Mouse (Mus musculus) thymus, postnatal 25 days (tissue): Measurements from ENCODE around the gene Vnn3.

Experiments used
- DNase-seq: peaks from one replicate; pipeline ENCODE4 v3.0.0; 2022

Gene Vnn3

DNA sequence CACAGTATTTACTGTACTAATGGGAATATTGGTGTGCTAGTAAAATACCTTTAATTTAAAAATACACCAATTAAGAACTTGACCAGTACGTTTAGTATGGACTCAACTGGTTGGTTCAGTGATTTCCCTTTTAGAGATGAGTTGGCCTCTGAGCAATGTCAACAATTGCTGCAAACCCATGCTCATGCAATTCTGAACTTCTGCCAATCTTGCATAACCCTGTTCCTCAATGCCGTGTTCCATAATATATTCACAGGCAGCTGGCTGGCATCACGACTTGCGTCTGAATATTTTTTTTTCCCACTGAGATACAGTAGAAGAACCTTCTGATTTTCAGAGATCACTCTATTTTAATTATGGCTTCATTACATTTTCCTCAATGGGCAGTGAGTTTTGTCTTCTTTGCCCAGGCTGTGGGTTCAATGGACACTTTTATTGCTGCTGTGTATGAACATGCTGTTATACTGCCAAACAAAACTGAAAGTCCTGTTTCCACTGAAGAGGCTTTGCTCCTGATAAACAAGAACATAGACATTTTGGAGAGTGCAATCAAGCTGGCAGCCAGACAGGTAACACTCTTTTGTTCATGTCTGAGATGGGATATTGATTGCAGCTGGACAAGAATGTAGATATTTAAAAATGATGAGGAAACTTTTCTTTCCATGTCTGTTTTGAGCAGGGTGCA lies at the start of gene Vnn3:
Vnn3 (plus strand) TSS at position 235 of the 685 bp plus-strand sequence.
- DNase-seq: no peak

DNA sequence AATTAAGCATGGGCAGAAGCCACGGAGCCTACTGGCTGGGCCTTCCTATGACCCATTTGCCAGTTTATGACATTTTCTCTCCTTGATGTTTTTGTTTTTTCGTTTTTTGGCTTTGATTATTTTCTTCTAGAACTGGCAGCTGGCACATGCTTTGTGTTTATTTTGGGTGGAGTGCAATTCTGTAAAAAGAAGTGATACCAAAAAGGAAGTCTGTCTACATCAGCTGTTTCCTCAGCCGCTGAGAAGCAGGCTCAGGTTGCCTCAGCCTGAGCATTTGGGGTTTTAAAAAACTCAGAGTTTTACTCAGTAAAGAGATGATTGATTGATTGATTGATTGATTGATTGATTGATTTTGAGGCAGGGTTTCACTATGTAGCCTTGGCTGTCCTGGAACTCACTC lies 48.4 kb upstream of the Vnn3 start:
- no peak for DNase-seq

DNA sequence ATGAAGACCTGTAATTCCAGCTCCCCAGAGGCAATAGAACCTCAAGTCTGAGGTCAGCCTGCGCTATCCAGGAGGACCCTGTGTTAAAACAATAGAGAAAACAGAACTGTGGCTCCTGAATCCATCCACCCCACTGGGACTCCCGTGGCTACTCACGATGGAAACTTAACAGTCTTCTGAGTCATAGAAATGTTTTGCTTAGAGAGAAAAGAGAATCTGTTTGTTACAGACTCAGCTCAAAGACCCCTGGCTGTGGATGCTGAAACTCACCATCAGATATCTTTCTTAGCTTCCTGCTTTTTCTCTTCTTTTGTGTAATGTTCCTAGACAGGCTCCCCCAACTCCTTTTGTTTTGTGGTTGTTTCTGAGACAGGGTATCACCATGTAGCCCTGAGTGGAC lies 46.6 kb upstream of the Vnn3 start:
- no peak for DNase-seq

DNA sequence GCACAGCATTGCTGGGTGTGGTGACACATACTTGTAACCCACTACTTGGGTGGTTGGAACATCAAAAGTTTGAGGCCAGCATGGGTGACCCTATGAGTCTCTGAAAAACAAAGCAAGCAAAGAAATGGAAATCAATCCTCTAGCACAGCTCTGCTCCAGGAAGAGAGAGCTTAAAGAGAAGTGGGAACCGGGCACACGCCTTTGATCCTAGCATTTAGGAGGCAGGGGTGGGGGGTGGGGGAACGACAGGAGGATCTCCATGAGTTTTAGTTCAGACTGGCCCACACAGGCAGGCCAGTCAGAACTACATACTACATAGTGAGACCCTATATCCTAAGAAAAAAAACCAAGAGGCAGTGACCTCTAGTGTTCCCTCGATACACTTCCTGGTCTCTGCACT lies 45.1 kb upstream of the Vnn3 start:
- no peak for DNase-seq

DNA sequence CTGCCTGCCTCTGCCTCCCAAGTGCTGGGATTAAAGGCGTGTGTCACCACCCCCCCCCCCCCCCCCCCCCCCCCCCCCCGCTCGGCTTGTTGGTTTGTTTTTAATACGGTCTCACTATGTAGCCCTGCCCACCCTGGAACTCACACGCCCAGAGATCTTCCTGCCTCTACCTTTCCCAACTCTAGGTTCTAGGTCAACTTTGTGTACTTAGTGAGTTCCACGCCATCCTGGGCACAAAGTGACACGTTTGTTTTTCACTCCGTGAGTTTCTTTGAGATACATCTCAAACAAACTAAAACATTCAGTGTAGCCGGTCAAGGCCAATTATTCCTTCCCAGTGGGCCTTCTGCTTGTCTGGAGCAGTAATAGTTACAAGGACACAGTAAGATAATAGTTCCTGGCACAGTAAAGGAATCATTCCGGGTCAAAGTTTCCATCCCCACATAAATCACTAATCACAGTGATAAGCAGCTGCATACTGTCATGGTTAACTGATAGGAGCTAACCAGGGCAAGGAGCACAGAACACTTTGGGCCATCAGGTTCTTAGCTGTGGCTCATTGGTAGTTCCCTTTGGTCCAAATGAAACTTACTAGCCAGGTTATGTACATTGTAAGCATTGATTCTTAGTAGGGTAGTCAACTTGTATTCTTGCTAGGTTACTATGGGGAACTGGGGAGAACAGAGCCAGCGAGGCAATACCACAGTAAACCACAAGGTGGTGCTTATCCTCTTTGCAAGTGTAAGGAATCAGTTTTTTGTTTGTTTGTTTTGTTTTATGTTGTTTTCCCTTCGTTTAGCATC lies 39.4 kb upstream of the Vnn3 start:
- peak; percentile 63 for DNase-seq

DNA sequence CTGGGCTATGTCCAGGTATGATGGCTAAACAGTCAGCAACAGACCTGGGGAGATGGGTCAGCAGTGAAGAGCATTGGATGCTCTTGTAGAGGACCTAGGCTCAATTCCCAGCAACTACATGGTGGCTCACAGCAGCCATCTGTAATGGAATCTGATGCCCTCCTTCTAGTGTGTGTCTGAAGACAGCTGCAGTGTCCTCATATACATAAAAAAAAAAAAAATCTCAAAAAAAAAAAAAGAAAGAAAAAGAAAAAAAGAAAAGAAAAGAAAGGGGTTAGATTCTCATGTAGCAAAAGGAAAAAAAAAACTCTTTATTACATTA lies 38.9 kb upstream of the Vnn3 start:
- no peak for DNase-seq

DNA sequence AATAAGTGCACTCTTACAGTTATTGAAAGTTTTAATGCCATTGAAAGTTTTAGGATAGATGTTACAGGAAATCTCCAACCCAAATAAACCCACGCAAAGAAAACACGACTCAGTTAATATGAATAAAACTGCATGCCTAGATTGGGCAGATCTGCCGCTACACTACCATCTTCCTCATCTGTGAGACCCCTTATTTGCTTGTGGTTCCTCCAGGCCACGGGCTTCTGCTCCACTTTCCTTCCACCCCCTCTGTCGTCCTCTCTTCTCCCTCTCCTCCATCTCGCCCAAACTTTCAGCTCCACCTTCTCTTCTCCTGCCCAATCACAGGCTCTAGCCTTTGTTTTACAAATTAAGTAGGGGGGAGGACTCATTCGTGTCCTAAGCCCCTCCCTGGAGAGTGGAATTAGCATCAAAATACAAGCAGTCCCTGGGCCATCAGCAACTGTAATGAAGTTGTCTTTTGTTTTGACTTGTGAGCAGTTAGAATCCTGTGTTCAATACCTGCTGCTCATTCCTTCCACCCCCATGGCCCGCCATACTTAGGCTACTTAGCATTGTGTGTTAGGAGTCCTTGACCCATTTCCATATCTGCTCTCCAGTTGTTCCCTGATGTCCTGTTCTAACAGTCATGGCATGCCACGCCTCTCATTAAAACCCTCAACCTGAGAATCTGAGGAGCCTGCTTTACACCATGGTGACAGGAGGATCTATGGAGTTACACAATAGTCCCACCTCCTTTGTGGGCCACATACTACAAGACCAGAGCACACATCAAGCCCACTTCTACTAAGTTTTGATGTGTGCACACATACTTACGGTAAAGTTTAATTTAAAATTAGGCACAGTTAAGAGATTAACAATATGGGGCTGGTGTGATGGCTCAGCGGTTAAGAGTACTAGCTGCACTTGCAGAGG lies 38.2 kb upstream of the Vnn3 start:
- no peak for DNase-seq

DNA sequence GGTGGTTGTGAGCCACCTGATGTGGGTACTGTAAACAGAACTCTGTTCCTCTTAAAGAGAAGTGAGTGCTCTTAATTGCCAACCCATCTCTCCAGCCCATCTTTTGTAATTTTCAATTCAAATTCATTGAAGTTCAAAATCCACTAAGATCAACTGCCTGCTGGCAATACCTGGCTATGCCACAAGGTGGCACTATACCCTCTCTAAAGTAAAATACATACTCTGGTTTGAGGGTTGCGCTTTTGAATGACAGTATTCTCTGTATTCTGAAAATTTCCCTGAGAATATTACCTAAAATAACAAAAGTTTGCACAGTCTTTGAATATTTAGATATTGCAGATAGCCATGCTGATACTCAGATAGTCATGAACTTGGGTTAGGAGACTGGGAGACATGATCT lies 36.1 kb upstream of the Vnn3 start:
- DNase-seq: peak; percentile 62

DNA sequence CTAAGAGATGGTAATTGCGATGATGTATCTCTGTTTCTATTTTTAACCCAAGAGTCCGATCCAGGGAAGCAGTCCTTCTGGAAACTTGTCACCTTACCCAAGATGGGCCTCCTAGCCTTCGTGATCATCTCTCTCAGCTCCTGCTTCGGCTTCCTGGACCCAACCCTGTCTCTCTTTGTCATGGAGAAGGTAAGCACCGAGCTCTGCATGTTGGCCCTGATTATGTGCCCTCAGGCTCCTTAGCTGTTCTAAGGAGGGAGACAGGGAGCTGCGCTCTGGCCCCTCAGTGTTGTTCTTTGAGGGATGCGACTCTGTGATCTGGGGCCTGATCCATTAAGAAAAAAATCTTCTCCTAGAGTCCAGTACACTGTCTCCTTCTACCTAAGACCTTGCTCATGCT lies 35.0 kb upstream of the Vnn3 start:
- DNase-seq: no peak

DNA sequence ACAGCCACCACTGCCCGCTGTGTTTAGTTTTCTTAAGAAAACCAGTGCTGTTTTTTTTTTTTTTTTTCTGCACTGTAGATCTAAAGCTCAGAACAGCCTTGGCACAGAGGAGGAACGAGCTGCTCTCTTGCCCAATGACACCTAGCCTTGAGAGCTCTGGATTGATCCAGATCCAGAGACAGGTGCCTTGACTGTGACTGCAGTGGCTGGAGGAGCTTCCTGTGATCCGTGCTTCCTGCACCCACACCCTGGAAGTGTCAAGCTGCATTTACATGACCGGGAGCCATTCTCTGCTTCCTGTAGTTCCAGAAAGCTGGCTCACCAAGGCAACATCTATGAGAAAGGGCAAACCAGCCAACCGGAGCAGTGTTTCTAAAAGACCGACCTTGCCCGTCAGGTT lies 24.7 kb upstream of the Vnn3 start:
- DNase-seq: no peak

DNA sequence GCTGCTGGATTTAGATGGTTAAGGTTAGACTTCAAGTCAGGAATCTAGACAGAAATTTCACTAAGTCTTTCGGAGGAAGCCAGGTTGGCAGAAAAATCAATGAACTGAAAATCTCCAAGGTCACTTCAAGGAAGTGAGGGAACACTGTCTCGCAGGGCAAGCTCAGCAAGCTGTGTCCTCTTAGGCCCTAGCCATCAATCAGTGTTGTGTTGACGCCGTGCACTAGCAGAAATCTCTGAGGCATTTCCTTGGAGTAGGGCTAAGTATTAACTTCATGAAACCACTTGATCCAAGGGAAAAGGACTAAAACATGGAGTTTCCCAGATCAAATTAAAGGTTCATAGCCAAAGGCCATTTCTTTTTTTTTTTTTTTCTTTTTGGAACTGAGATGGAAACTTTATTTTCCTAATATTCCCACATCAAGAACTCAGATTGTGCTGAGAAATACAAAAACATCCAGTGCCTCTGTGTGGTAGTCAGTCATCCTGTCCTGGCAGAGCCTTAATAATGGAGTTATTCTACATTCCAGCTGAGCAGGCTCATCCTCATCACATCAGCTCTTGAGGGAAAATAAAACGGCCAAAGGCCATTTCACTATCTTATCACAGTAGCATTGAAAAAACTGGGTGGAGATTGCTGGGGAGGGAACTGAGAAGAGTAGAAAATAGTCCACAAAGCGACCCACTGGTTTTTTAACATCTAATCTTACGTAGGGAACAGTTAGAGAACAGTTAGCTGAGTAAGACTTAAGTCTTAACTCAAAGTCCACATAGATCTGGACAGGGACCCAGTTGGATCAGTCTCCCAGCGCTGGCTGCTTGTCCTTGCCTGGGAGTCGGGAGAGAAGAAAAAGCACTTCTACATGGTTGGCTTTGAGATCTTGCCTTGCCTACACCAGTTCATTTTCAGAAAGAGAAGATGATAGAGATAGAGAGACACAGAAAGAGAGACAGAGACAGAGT lies 15.0 kb upstream of the Vnn3 start:
- no peak for DNase-seq

DNA sequence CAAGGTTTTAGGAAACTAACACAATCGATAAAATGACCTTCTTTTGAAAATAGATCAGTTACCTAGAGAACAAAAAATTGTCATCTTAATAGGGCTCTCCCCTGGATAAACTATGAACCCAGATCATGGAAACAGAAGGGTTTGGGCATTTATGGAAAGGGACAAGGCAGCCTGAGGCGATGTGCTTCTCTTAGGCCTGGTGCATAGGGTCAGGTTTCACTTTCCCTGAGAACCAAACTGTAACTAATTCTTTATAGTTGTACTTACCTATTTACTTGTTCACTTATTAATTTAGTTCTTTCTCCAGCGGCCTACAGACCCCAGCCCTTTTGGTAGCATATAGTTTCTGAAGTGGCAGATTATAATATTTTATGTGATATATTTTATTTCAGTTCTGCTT lies 14.1 kb upstream of the Vnn3 start:
- no peak for DNase-seq

DNA sequence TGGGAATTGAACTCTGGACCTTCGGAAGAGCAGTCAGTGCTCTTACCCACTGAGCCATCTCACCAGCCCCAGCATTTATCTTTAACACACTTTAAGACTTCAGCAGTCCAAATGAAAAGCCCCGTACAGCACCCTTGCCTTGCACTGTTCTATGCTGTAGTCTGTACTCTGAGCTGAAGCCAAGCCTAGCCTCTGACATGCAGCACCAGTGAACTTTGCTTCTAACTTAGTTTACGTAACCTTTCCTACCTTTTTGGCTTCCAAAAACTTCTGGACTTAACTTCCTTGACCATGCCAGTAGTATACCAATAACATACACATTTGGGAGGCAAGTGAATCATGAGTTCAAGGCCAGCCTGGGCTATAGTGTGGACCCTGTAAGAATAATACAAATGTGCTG lies 12.4 kb upstream of the Vnn3 start:
- no peak for DNase-seq

DNA sequence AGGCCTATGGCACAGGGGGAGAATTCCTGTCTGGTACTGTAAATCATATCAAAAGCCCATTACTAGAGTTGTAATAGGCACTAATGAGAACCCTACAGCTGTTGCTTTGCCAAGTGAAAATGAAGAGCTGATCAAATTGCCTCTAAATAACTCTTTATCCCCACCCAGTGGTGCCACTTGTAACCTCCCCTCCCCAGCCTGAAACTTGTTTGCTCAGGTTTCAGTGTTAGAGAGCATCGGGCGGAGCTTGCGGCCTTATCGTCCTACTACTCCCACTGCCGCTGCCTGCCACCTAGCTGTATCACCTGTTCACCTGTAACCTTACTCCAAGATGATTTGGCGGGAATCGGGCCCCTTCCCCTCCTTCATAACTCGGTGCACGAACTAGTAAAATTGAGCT lies 11.9 kb upstream of the Vnn3 start:
- no peak for DNase-seq

DNA sequence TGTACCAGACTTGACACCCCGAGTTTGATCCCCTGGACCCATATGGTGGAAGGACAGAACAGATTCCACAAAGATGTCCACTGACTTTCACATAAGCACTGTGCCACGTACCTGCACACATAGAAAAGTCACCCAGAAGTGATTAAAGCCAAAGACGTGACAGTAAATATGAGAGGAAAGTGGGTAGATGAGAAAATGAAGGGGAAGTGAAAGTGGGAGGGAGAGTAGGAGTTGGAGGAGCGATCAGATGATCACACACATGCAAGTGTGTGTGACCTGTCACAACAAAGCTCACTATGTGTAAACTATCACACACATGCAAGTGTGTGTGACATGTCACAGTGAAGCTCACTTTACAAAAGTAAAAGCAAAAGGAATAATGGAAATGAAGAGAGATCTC lies 10.8 kb upstream of the Vnn3 start:
- no peak for DNase-seq

DNA sequence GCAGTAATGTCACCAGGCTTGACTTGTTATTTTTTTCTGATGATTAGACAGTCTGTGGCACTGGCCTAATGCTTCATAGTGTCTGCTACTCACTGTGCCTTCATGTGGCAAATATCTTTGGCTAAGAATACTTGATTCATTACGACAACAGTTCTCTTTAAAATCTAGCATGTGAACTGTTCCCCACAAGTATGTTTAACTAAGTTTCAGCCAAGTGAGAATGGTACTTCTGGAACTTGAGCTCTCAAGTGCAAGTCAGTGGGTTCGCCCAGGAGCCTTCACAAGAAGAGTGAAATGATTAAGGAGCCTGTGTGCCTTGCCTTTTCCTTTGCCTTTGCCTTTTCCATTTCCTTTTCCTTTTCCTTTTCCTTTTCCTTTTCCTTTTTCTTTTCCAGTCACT lies 834 bp downstream of the Vnn3 start:
- no peak for DNase-seq

DNA sequence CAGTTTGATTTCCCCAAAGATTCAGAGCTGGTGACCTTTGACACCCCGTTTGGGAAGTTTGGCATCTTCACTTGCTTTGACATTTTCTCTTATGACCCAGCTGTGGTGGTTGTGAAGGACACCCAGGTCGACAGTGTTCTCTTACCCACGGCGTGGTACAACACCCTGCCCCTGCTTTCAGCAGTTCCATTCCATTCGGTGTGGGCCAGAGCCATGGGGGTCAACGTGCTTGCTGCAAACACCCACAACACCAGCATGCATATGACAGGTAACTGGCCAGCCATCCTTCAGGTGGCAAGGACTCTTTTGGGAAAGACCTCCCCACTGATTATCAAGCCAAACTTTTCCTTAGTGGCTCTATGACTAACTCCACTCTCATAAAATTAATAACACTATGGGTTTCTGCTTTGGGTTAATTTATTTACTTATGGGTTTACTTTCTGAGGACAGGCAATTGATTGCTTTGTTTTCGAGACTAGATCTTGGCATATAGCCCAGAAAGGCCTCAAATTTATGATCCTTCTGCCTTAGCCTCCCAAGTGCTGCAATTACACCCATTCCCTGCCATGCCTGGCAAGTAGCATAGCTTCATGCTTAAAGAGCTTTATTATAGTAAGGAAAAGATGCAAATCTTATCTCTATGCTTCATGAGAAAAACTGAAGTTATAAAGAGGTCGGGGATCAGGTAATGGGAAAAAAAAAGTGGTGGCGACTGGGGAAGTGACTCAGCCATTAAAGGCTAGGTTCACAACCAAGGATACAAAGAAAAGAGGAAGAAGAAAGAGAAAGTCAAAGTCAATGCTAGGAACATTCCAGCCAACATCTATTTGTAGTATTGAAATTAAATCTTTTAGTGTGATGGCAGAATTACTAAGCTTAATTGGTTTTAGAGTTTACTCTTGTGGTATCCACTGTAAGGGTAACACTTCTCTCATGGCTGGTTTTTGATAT lies 13.4 kb downstream of the Vnn3 start:
- DNase-seq: no peak

DNA sequence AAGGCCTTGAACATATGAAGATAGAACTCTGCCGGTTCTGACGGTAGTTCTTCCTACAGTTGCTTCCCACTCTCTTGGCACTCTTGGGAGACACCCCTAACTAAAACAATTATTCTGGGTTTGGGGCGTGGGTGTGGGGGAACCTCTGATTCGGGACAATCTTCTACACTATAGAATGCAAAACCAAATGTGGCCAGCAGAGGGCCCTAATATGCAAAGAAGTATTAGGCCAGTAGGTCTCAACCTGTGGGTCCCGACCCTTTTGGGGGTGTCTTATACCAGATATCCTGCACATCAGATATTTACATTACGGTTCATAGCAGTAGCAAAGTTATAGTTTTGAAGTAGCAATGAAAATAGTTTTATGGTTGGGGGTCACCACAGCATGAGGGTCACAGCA lies 29.4 kb downstream of the Vnn3 start:
- DNase-seq: peak; percentile 18

DNA sequence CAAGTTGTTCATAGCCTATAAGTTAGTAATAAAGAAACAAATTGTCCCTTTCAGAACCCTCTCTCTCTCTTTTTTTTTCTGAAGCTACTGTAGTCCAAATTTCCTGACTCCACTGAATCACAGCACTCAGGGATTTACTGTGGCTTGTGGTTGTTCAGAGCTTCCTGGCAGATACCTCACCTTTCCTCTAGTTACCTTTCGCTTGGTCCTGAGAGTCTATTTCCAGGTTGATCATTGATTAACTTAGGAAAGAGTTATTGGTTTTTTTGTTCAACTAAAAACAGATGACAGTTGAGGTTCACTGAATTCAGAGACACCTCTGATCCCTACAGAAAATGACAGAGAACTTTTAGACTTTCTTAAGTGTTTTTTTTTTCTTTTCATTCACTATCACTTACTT lies 33.6 kb downstream of the Vnn3 start:
- DNase-seq: no peak

DNA sequence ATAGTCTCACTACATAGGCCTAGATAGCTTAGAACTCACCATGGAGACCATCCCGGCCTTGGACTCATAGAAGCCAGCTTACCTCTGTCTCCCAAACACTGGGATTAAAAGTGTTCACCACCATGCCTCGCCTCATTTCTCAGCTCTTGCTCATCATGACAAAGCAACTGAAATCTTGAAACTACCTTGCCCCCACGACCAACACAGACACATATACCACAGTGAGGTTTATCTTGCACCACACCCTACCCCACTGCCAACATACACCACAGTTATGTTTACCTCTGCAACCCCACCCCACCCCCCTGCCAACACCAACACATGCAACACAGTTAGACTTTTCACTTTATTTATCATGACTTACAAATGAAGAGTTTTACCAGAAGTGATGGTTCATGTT lies 34.8 kb downstream of the Vnn3 start:
- DNase-seq: no peak

DNA sequence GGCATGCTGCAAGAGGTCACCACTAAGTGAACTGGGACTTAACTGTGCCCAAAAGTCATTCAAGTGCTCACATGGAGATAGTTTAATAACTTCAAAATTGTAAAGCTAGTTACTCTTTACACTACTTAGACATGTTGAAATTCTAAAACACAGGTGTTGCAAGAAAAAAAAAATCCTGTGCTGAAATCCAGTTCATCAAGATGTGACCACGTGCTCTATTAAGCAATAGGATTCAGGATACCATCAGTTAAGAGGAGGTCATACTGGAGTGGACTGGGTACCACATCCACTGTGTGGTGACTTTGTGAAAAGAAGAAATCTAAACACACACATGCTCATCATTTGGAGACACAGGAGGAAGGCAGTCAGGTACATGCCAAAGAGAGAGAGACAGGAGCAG lies 41.7 kb downstream of the Vnn3 start:
- DNase-seq: no peak
